Mouse (Mus musculus): ENCODE data around the gene Zfp804a.
A peak's percentile ranks its signal among the peaks of the same experiment; 100 is the strongest.

Zfp804a gene

DNA sequence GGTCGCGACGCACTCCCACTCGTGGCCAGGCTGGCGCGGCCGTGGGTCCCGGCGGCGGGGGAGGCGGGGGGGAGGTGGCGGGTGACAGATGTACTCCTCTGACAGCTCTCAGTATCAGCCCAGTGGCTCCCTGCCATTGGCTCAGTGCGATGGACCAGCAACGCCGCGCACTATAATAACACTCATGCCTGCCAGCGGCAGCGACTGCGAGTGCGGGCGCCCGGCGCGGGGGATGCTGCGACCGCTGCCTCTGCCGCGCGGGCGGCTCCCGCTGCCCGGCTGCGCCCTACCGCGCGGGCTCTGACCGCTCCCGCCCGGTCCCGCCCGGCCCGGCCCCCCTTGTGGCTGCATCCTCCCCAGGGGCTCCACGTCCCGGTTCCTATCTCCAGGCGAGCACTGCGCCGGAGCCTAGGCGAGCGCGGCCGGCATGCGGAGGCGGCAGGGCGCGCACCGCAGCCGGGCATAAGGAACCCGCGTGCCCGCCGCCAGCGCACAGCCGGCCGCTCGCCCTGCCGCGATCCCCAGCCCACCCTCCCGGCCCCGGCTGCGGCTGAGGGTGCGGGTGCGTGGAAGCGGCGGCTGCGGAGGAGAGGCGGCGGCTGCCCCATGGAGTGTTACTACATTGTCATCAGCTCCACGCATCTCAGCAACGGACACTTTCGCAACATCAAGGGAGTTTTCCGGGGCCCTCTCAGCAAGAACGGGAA, at the start of gene Zfp804a:
TSS of gene Zfp804a (plus strand) at position 38 of the 707 bp plus-strand sequence.
- peak; percentile 55 for DNase-seq (ENCODE audit: low spot score)

GRCm38 (mm10) chr2:82051635-82052034, 1.4 kb upstream of the Zfp804a start:
- no peak for DNase-seq (ENCODE audit: low spot score)

GRCm38 (mm10) chr2:82052338-82053184, 461 bp upstream of the Zfp804a start:
- peak; percentile 61 for DNase-seq (ENCODE audit: low spot score)

GRCm38 (mm10) chr2:82054446-82054845, 1.4 kb downstream of the Zfp804a start:
- peak; percentile 11 for DNase-seq (ENCODE audit: low spot score)

GRCm38 (mm10) chr2:82064671-82065070, 11.6 kb downstream of the Zfp804a start:
- no peak for DNase-seq (ENCODE audit: low spot score)

GRCm38 (mm10) chr2:82067912-82068311, 14.9 kb downstream of the Zfp804a start:
- no peak for DNase-seq (ENCODE audit: low spot score)

- DNase-seq (ENCODE audit: low spot score), result no peak
These were observed 16.1 kb downstream of the Zfp804a start for GRCm38 (mm10) chr2:82069172-82069571.

- DNase-seq (ENCODE audit: low spot score), result no peak
These were observed 23.9 kb downstream of the Zfp804a start for GRCm38 (mm10) chr2:82076883-82077282.

DNA sequence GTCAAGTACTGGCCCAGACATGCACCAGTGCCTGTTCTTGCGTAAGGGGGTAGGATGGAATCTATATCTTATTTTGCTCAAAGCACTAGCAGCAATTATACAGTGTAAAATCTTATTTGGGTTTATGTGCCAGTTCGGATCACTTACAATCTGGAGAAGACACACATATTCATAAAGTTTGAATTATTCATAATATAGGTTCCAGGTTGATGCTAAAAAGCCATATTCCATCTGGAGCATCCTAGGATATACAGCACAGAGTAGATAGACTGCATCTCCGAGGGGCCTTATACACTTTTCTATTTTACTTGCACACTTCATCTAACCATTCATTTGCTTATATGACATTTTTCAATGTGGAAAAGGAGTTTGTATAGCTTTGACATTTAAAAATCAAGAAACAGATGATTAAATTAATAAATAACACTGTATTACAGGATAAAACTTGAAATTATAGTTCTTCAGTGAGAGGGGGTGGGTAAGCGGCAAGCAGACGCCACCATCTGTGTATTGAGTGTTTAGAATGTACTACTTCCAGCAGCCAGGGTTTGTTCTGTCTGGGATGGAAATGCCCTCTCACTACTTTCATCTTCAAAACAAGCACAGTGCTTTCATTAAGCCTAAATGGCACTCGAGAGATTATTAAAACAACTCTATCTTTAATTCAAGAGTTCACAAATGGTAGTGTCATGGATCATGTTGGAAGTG, 25.4 kb downstream of the Zfp804a start:
- peak; percentile 15 for DNase-seq (ENCODE audit: low spot score)

DNA sequence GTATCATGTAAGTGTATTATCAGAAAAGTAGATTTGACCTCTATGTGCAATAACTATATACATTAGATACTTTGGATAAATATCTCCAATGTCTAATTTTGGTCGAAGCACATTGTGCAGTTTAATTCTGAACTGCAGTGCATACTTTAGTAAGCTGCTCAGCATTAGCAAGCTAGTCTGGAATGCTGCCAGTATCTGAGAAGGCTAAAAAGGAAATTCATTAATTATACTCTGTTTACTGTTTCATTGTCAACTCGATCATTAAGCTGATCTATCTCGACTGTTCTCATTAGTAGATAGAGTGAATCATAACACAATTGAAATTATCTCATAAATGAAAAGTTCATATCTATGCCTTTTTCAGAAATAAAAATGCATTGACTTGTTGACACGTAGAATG, 27.7 kb downstream of the Zfp804a start:
- peak; percentile 18 for DNase-seq (ENCODE audit: low spot score)

DNA sequence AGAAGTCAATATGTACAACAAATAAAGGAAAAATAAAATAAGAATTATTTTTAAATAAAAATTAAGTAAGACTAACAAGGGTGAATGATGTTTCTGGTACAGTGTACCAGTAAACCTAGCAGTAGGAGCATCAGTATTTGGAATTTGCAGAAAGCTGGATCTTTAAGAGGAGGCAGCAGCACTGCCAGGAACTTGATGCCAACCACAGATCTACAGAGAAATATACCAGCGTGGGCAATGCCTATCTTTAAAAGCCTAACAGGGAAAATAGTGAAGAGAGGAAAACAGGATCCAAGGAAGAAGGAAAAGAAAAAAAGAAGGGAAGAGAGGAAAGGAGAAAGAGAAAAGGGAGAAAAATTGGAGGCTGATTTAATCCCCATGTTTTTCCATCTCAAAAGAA, 60.1 kb downstream of the Zfp804a start:
- DNase-seq (ENCODE audit: low spot score), result no peak

DNA sequence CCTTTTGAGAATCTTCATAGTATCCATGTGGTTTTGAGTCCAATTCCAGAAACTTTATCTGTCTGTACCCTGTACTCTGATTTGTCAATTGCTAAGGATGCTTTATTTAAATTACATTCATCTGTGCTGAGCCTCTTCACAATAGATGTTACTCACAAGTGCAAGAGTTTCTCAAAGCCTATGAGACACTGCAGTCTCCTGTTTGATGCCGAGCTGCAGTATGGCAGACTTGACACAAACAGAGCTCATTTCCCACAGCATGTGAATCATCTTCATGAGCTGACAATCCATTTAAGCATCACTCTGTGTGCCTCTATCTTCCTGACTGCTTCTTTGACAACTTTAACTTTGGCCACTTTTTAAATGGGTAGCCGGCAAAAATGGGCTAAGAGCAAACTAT, 60.6 kb downstream of the Zfp804a start:
- no peak for DNase-seq (ENCODE audit: low spot score)

GRCm38 (mm10) chr2:82119577-82119976, 66.6 kb downstream of the Zfp804a start:
- no peak for DNase-seq (ENCODE audit: low spot score)

DNA sequence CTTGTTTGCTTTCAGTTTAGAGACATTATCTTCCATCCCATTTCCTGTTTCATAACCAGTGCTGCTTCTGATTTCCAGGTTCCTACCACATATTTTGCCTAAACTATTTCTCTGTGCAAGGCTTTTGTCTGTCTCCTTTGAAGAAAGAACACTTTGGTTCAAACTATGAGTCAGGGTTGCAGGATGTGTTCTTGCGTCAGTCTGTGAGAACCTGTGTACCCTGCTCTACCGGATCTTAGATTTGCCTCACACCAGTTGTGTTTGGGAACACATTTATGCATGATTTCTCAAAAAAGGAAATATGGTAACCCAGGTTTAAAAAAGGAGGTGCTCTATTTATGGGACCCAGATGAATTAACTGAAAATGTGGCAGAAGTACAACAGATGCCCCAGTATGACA, 125.7 kb downstream of the Zfp804a start:
- peak; percentile 6 for DNase-seq (ENCODE audit: low spot score)

GRCm38 (mm10) chr2:82181010-82181409, 128.0 kb downstream of the Zfp804a start:
- no peak for DNase-seq (ENCODE audit: low spot score)

DNA sequence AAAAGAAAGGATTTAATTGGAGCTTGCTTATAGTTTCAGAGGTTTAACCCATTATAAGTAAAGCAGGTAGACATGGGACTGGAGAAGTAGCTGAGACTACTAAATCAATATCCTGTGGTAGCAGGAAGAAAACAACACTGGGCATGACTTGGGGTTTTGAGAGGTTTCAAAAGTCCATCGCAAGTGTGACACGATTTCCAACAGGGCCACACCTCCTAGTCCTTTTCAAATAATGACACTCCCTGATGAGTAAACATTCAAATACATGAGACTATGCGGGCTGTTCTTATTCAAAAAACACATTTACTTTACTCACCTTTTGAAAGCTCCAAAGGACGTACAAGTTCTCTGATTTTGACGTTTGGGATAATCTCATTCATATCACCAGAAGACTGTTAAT, 146.9 kb downstream of the Zfp804a start:
- DNase-seq (ENCODE audit: low spot score), result no peak

GRCm38 (mm10) chr2:82200616-82201015, 147.6 kb downstream of the Zfp804a start:
- no peak for DNase-seq (ENCODE audit: low spot score)

DNA sequence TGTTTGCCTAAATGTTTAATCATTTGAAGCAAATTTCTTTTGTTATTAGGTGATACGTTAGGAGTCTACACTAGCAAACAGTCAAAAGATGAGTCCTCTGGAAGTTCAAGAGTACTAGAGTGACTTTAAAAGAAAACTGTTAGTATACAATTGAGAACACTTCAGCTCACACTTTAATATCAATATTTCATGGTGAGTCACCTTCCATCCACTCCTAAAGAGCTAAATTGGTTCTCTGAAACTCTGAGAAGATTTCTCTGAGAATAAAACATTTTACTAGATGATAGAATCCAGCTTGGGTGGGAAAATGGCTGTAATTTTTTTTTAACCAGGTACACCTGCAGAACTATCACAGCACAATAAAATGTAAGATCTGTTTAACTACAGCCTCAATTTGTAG, 157.6 kb downstream of the Zfp804a start:
- DNase-seq (ENCODE audit: low spot score), result no peak

DNA sequence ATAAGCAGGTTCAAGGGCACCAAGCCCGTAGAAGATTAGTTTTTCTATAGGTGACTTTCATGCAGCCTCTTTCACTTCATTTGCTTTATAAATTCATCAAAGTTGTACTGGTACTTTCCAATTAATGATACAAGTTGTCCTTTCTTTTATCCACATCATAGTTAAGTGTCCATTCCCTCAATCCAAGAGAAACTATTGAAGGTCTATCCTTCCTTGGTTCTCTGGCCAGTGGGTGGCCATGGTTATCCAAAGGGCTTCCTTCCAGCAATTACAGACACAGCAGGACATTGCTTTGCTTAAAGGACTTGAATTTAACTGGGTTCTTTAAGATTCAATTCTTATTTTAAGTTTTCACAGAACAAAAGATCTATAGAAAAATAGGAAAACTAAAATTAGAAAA, 158.9 kb downstream of the Zfp804a start:
- no peak for DNase-seq (ENCODE audit: low spot score)

DNA sequence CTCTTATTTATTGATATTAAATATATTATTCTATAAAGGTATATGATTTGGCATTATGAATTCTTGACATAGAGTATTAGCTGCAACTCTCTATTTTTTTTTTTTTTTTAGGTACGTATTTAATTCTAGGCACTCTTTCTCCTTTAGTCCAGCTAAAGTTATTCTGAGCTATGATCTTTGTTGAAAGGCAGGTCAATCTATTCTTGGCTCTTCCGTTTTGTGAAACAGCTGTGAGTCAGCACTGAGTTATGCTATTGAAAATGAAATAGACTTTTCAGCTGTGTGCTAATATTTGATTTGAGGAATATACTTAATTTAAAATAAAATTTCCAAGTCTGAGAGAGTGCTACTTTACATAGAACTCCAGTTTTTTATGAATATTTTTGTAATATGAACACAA, 164.9 kb downstream of the Zfp804a start:
- DNase-seq (ENCODE audit: low spot score), result no peak

- no peak for DNase-seq (ENCODE audit: low spot score)
These were observed 193.0 kb downstream of the Zfp804a start for GRCm38 (mm10) chr2:82246020-82246419.

DNA sequence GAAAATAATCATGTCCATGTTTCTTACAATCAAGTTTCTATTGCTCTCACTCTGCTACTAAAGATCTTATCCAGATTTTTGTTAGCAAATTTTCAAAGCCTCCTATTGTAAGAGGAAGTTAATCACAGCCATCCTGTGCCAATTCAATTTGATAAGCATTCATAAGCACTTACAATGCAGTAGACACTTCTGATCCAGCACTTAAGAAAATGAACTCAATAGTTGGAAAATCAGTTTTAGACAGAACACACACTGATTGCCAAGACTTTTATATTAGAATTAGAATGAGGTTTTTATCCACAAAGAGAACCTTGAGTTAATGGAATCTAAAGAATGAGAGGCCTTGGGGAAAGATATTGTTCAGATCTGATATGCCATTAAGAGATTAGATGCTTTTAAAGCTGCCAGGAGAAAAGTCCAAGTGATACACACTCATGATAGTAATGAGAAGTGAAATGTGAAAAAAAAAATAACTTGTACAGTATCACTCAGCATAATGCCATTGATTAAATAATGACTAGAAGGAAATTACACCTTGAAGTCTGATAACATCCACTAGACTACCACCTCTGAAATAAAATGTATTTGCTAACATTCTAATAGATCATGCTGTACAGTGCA, 194.0 kb downstream of the Zfp804a start:
- DNase-seq (ENCODE audit: low spot score), result no peak

Data from layer of hippocampus, adult 11-12 months (tissue).